Mouse (Mus musculus): ENCODE data around the gene Rnf135.
A peak's percentile ranks its signal among the peaks of the same experiment; 100 is the strongest.
"Not testable (repeated sequence)": the region's sequence is repeated elsewhere in the genome, so short reads cannot be mapped to it uniquely, and the experiment has no call there.

The Rnf135 gene

GRCm38 (mm10) chr11:80202296-80202695, 18.6 kb downstream of the Rnf135 start:
- no peak for DNase-seq (ENCODE audit: low spot score)

- no peak for DNase-seq (ENCODE audit: low spot score)
Measured at GRCm38 (mm10) chr11:80204037-80204436, 20.4 kb downstream of the Rnf135 start.

GRCm38 (mm10) chr11:80204941-80205340, 21.3 kb downstream of the Rnf135 start:
- DNase-seq (ENCODE audit: low spot score), result no peak

GRCm38 (mm10) chr11:80208465-80208859, 24.8 kb downstream of the Rnf135 start:
- DNase-seq (ENCODE audit: low spot score), result no peak

GRCm38 (mm10) chr11:80208860-80209800, 25.5 kb downstream of the Rnf135 start, which contains the start of gene Rhot1:
Gene Rhot1, plus strand, starts transcription at chr11:80209019.
- DNase-seq (ENCODE audit: low spot score), result peak; percentile 95

GRCm38 (mm10) chr11:80210321-80210720, 26.7 kb downstream of the Rnf135 start:
- DNase-seq (ENCODE audit: low spot score), result no peak

GRCm38 (mm10) chr11:80212282-80212681, 28.6 kb downstream of the Rnf135 start:
- DNase-seq (ENCODE audit: low spot score), result no peak

- no peak for DNase-seq (ENCODE audit: low spot score)
Measured at GRCm38 (mm10) chr11:80215291-80215690, 31.6 kb downstream of the Rnf135 start.

- no peak for DNase-seq (ENCODE audit: low spot score)
Measured at GRCm38 (mm10) chr11:80218657-80219293, 35.1 kb downstream of the Rnf135 start.

GRCm38 (mm10) chr11:80230066-80230465, 46.4 kb downstream of the Rnf135 start:
- DNase-seq (ENCODE audit: low spot score), result not testable (repeated sequence)

- no peak for DNase-seq (ENCODE audit: low spot score)
Measured at GRCm38 (mm10) chr11:80237278-80237677, 53.6 kb downstream of the Rnf135 start.

GRCm38 (mm10) chr11:80238306-80238705, 54.7 kb downstream of the Rnf135 start:
- no peak for DNase-seq (ENCODE audit: low spot score)

- no peak for DNase-seq (ENCODE audit: low spot score)
Measured at GRCm38 (mm10) chr11:80247026-80247425, 63.4 kb downstream of the Rnf135 start.

GRCm38 (mm10) chr11:80248531-80248930, 64.9 kb downstream of the Rnf135 start:
- DNase-seq (ENCODE audit: low spot score), result no peak

All from T-cell, adult 2 months (primary cell).